Mouse (Mus musculus) liver, adult 2 months (tissue): ENCODE results near the gene Bud31.
"Not testable (repeated sequence)": the region's sequence is repeated elsewhere in the genome, so short reads cannot be mapped to it uniquely, and the experiment has no call there.

Experiments used
- CTCF ChIP-seq: fragments of 200-500 bp; IDR thresholded peaks from 2 replicates; pipeline ENCODE4 v1.5.1; 2011; ENCODE audit warnings: low read depth, low read length, control low read depth
- POLR2A ChIP-seq: fragments of 200-500 bp; IDR thresholded peaks from 2 replicates; pipeline ENCODE4 v1.6.1; 2011; ENCODE audit warnings: low read length, control low read depth; ENCODE audit not compliant: insufficient read depth; ENCODE audit errors: extremely low read depth

- TF ChIP-seq POLR2A, CTCF: not testable (repeated sequence)
These were observed 10.4 kb upstream of the Bud31 start for GRCm38 (mm10) chr5:145129773-145130172.
